Mouse (Mus musculus): ENCODE results near the gene Gdap2.

Gdap2 gene

GRCm38 (mm10) chr3:100162315-100163105 is at the start of gene Gdap2, which contains the start of gene Wdr3:
Gene Gdap2, plus strand, starts transcription at chr3:100162381.
Gene Wdr3, minus strand, starts transcription at chr3:100162407.
- peak; percentile 97 for DNase-seq (ENCODE audit: low spot score)

DNA sequence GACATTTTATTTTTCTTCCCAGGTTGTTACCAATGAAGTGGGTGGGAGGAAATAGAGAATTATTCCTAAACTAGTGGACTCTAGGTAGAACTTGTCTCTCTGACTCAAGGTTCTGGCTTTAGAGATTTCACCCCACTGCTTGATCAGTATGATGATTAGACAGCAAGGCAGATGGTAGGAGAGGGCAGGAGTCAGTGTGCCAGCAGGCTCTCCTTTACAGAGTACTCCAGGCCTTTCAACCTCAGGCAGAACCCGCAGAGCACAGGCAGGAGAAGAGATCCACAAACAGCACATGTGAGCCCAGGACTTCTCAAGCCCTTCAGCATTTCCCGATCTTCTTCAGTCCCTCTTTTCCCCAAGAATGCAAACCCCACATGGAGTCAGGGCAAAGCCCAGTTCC is 43.5 kb upstream of the Gdap2 start:
- DNase-seq (ENCODE audit: low spot score), result no peak

GRCm38 (mm10) chr3:100121961-100122360 is 40.2 kb upstream of the Gdap2 start:
- no peak for DNase-seq (ENCODE audit: low spot score)

DNA sequence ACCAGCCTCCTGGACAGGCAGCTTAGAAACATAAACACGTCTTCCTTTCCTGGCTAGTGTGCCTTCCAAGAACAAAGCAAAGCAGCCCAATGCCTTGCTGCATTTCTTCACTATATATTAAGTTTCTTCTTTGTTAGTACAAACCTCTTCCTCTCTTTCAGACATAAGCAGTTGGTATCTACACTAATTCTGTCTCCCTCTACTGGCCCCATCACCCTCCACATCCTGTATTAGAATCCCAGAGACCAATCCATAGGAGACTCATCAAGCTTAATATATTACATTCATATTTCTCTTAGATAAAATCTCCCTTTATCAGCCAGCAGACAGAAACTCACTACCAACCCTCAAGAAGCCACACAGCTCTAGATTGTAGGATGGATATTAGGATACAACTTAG is 39.7 kb upstream of the Gdap2 start:
- DNase-seq (ENCODE audit: low spot score), result no peak

DNA sequence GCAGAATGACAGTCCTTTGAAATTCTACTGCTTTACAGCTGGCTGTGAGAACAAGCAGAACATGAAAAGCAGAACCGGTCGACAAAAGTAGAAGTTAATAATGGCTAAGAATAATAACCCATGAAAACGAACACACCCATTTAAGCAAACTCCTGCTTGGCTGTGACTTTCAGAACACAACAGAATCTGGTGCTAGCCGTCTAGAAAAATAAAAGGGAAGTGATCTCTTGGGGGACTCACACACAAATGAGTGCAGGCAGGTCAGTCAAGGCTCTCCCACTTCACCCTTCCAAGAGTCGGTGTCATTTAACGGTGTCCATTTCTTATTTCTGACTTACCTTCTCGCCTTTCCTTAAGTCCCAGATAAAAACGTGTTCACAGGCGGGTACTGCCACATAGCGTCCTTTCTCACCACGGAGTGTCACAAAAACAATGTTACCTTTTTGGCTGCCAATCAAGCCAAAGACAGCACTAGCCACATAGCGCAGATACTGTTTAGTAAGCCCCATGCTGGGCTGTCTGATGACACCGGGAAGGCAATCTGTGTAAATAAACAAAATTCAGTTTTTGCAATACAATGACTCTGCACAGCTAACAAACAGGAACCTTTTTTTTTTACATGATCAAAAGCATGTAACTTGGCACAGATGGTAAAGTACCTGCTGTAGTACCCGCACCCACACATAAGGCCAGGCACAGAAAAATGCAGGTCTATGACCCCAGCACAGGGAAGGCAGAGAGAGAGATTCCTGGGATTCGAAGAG is 1.3 kb upstream of the Gdap2 start:
- no peak for DNase-seq (ENCODE audit: low spot score)

DNA sequence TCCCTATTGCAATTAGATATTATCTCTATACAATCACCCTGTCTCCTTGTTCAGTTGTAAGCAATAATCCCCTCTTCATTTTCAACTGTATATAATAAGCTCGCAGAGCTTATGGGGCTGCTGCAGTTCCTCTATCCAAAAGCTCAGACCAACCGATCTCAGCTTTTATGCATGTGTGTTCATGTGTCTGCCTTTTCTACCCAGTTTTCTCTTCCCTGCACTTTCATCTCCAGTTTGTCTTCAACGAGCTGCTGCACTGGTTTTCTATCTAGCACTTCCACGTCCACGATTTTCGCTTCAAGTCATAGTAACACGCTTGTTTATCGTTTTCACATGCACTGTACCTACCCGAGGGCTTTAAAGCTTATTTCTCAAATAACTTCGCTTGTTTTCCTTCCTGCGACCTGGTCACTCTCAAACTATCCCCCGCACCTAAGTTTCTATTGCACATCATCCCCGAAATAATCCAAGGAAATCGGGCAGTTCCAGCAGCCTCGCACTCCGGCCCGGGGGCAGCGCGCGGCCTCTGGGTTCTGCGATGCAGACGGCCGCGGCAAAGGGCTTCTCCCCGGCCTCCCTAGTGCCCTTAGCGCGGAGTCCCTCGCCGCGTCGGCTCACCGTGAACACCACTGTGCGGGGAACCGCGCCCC is 391 bp upstream of the Gdap2 start:
- peak; percentile 11 for DNase-seq (ENCODE audit: low spot score)

DNA sequence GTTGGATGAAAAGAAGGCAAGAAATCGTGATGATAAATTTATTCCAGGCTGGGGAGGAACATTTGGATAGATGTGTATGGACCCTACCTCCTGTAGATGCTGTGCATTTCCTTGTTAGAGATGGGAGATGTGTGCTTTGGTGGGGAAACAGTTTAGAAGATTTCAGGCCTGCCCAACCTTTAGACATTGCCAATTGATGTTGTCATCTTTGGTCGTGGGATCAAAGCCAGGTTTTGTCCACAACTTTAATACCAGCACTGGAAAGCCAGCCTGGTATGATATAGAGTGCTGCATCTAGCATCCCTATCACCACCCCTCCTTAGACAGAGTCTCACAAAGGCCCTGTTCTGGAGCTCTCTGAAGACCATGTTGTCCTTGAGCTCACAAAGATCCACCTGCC is 1.4 kb downstream of the Gdap2 start:
- DNase-seq (ENCODE audit: low spot score), result peak; percentile 7

DNA sequence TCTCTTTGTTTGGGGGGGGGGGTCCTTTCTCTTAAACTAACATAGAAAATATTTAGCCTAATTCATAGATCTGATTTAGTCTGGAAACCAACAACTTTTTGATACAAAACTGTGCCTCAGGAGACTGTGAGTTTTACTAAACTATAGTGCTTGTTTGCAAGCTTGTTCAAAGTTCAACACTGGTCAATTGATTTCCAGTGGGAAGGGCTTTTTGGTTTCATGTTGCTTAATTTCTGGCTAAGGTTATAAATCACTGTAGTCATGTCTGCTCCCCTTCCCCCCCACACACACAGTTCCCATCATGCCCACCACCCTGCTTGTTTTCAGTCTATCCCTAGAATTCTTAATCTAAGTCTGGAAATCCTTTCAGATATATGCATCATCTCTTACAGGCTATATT is 2.8 kb downstream of the Gdap2 start:
- no peak for DNase-seq (ENCODE audit: low spot score)

- DNase-seq (ENCODE audit: low spot score), result no peak
Observed at GRCm38 (mm10) chr3:100176031-100176430, 13.8 kb downstream of the Gdap2 start.

DNA sequence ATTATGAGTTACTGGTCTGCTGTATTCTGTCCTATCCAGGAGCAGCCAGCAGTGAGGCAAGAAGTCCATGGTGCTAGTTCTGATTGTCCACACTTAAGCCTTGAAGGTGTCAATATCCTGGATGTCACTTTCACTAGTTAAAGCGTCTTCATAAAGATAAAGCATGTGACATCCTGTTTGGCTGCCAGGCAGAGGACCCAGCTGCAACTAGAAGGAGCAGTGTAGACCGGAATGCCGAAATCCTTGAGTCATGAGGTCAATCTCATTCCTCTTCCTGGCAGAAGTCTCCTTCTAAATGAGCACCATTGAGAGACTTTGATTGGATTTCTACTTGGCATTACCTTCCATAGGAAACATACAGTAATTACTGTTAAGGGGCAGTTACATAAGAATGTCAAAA is 18.3 kb downstream of the Gdap2 start:
- no peak for DNase-seq (ENCODE audit: low spot score)

- DNase-seq (ENCODE audit: low spot score), result peak; percentile 71
Observed at GRCm38 (mm10) chr3:100189444-100189843, 27.3 kb downstream of the Gdap2 start.

GRCm38 (mm10) chr3:100189861-100190260 is 27.7 kb downstream of the Gdap2 start:
- no peak for DNase-seq (ENCODE audit: low spot score)

DNA sequence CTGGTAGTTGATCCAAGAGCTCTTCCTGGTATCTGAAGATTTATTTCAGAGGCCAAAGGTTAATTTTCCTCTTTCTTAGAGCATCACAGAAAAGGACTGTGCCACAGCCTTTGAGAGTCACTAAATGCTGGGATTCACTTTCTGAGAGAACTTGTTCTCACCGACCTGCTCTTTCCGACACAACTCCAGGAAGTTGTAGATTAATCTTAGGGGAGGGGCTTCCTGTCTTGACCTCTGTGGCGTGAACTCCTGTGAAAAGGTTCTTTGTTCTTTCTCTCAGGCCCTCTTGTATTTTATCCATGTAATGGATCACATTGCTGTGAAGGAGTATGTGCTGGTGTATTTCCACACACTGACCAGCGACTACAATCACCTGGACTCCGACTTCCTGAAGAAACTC is 32.0 kb downstream of the Gdap2 start:
- DNase-seq (ENCODE audit: low spot score), result no peak

- no peak for DNase-seq (ENCODE audit: low spot score)
Observed at GRCm38 (mm10) chr3:100201554-100201953, 39.4 kb downstream of the Gdap2 start.

DNA sequence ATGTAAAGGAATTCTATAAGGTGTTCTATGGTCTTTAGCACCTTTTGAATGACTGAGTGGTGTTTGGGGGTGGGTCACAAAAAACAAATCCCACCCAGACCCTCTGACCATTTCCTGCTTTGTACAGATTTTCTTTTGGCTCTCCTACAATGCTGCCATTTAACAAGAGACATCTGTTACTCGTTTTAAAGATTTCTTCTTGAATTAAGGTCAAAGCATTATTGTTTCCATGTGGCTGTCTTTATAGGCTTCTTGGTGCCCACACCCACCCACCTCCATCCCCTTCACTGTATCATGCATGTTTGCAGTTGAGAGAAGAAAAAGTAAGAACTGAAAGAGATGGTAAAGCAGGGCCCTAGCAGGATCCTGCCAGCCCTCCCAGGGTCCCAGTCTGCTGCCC is 44.8 kb downstream of the Gdap2 start:
- no peak for DNase-seq (ENCODE audit: low spot score)

- DNase-seq (ENCODE audit: low spot score), result no peak
Observed at GRCm38 (mm10) chr3:100215469-100215868, 53.3 kb downstream of the Gdap2 start.

DNA sequence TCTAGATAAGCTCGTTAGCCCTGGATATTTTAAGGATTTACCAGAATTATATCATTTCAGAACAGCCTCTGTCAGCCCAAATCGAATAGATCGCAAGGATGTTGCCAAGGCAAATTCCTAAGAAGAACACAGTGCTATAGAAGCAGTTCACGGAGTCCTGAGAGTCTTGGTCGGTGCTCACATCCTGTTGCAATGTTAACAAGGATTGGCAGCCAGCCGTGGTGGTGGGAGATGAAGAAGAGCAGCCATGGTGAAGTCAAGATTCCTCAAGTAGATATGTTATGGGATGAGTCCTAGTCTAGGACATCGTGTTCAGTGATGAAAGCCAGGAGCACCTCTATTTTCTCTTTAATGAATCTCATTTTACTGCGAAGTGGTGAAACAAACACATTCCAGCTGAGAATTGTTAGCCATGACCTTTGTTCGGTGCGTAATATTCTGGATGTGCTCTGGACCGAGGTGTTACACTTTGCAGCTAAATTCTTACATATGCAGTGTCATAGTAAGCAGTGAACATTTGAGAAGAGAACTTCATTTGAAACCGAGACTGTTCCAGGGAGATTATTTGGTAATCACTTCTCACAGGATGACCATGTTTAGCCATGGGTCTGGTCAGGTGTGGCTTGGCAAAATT is 63.3 kb downstream of the Gdap2 start:
- no peak for DNase-seq (ENCODE audit: low spot score)

- no peak for DNase-seq (ENCODE audit: low spot score)
Observed at GRCm38 (mm10) chr3:100227509-100227908, 65.3 kb downstream of the Gdap2 start.

GRCm38 (mm10) chr3:100228981-100229380 is 66.8 kb downstream of the Gdap2 start:
- DNase-seq (ENCODE audit: low spot score), result no peak

DNA sequence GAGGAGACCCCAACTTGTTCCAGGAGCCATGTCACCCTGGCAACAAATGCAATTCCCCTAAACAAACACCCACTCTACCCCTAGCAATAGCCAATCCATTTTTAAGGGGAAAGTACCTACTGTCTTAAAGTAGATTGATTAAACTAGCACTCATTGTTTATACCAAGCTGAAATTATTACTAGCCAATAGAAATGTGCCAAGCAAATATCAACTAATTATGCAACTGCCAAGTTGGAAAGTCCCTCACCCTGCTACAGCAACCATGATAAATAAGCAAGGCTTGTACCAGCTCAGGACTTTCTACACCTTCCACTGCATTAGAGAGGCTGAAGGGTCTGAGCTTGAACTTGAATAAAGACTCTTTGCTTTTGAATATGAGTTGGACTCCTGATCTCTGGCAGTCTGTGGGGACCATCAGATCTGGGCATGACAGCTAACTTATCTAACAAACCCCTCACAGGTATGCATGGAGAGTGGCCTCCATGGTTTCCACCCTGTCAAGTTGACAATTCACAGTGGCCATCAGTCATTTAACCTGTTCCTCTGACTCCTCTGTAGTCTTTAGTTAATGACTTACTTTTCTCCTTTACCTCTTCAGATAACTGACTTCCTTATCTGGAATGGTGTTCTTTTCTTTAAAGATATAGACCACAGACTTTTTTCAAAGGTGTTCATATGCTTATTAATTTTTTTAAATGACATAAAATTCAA is 74.7 kb downstream of the Gdap2 start:
- DNase-seq (ENCODE audit: low spot score), result no peak

GRCm38 (mm10) chr3:100242230-100242629 is 80.0 kb downstream of the Gdap2 start:
- DNase-seq (ENCODE audit: low spot score), result no peak
